Mouse (Mus musculus): ENCODE measurements around the gene Rnasel. TPM values are rescaled to one million over a fixed set of nuclear protein-coding genes. Genes with fewer than 3 reads are reported as not detected.

The Rnasel gene
- 73.5 and 78.2 TPM in 2 replicates for polyA plus RNA-seq (2012; rRNA removed)

DNA sequence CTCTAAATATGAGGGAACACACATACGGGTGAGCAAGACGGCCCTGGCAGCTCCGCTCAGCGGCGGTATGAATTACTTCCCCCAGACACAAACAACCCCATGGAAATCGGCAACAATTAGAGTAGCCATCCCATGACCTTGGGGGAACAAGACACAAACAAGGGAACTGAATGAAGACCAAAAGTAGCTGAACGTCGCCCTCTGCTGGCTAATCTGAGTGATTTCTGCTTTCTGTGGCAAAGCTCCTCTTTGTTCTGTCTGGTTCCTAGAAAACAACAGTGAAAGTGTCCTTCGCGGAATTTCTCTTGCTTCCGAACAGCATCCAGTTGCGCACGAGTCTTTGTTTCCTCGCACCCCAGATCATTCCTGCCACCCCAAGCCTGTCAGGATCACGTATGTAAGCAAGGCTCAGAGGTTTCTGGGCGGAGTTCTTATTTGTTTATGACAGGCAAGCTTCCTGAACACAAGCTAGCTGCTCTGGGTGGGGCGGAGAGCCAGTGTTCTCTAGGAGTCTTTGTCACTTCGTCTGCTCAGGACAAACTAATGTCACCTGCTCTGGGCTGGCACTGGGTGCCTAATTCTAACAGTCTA, at the start of gene Rnasel:
Gene Rnasel (plus strand): TSS at position 216 of the 591 bp plus-strand sequence.

GRCm38 (mm10) chr1:153740145-153740544, 9.1 kb upstream of the Rnasel start, which contains the start of gene Rgs16:
Gene Rgs16, plus strand, starts transcription at chr1:153740349.

Other genes starting within 250 kb of the Rnasel start
- gene Npl, start 199.4 kb upstream of the Rnasel start, polyA plus RNA-seq (2012; rRNA removed) = 7.0 and 7.1 TPM in 2 replicates
- 25.2 and 25.9 TPM in 2 replicates for gene Rgs8, start 96.4 kb upstream of the Rnasel start, polyA plus RNA-seq (2012; rRNA removed)
- gene Rgs16, start 9.1 kb upstream of the Rnasel start, polyA plus RNA-seq (2012; rRNA removed) = 24.3 and 34.4 TPM in 2 replicates
- gene Rgsl1, start 94.7 kb downstream of the Rnasel start, polyA plus RNA-seq (2012; rRNA removed) = 0.24 and 0.44 TPM in 2 replicates
- gene Teddm1b, start 124.9 kb downstream of the Rnasel start, polyA plus RNA-seq (2012; rRNA removed) = not detected in 2 replicates
- not detected in 2 replicates for gene Teddm1a, start 142.3 kb downstream of the Rnasel start, polyA plus RNA-seq (2012; rRNA removed)
- gene Glul, start 150.5 kb downstream of the Rnasel start, polyA plus RNA-seq (2012; rRNA removed) = 199 and 211 TPM in 2 replicates
- 0.98 and 1.0 TPM in 2 replicates for gene Teddm2, start 150.8 kb downstream of the Rnasel start, polyA plus RNA-seq (2012; rRNA removed)